Mouse (Mus musculus) limb, embryonic 13.5 days (tissue): ENCODE results near the gene Erbb3. TPM values are rescaled to one million over a fixed set of nuclear protein-coding genes. Genes with fewer than 3 reads are reported as not detected.
"Not testable (repeated sequence)": the region's sequence is repeated elsewhere in the genome, so short reads cannot be mapped to it uniquely, and the experiment has no call there.

ENCODE experiments used
- ATAC-seq: fragments of 200-750 bp; cut with Nextera tagmentation; 2 replicates; pipeline ENCODE4 v1.8.0; 2017; ENCODE audit warnings: low read depth, moderate number of reproducible peaks, moderate TSS enrichment; ENCODE audit not compliant: low FRiP score
- H3K27ac ChIP-seq: fragments of 300-500 bp; sonication (generic); 2 replicates; pipeline ENCODE4 v1.5.1; 2015; ENCODE audit warnings: inconsistent platforms, mild to moderate bottlenecking, moderate library complexity
- H3K27me3 ChIP-seq: fragments of 300-500 bp; sonication (generic); 2 replicates; pipeline ENCODE4 v1.6.1; 2015; ENCODE audit warnings: mild to moderate bottlenecking, inconsistent platforms
- H3K36me3 ChIP-seq: fragments of 300-500 bp; sonication (generic); 2 replicates; pipeline ENCODE4 v1.6.1; 2015; ENCODE audit warnings: inconsistent platforms, mild to moderate bottlenecking, moderate library complexity
- H3K4me1 ChIP-seq: fragments of 300-500 bp; sonication (generic); 2 replicates; pipeline ENCODE4 v1.6.1; 2015; ENCODE audit warnings: inconsistent platforms
- H3K4me2 ChIP-seq: fragments of 300-500 bp; sonication (generic); replicated peaks from 2 replicates; pipeline ENCODE4 v1.6.1; 2015; ENCODE audit warnings: inconsistent platforms, mild to moderate bottlenecking, moderate library complexity
- H3K4me3 ChIP-seq: fragments of 300-500 bp; sonication (generic); 2 replicates; pipeline ENCODE4 v1.5.1; 2015; ENCODE audit warnings: moderate library complexity, mild to moderate bottlenecking, inconsistent platforms
- H3K9ac ChIP-seq: fragments of 300-500 bp; sonication (generic); 2 replicates; pipeline ENCODE4 v1.6.1; 2015; ENCODE audit warnings: mild to moderate bottlenecking, inconsistent platforms
- H3K9me3 ChIP-seq: fragments of 300-500 bp; sonication (generic); 2 replicates; pipeline ENCODE4 v1.6.1; 2016; ENCODE audit warnings: inconsistent platforms
- WGBS: fragments of 180-500 bp; shearing (Covaris S2); methylation state at CpG from one replicate; pipeline ENCODE4 v1.1.7; 2015; 5-methylcytosine and 5-hydroxymethylcytosine counted together
- polyA plus RNA-seq: library from polyadenylated mRNA; unstranded; fragments of >200 nt; fragmentation: Nextera tagmentation; extraction: Ambion mirVana; gene quantifications from 2 replicates; pipeline ENCODE4 v1.2.1, GENCODE M21; 2015

Gene Erbb3
- polyA plus RNA-seq, result 14.5 and 17.5 TPM in 2 replicates

- no peaks in the 10 kb centered on the region for H3K9me3 ChIP-seq
- H3K9ac ChIP-seq, result peak within 1 kb of the TSS; percentile 66
- H3K4me3 ChIP-seq, result peak within 1 kb of the TSS; percentile 65
- peak; percentile 48 for ATAC-seq
- WGBS, result under 1% methylated on average over 40 of the region's 43 CpGs
- peaks cover 62% of the 10 kb centered on the region for H3K27me3 ChIP-seq
- H3K36me3 ChIP-seq, result no peaks in the 10 kb centered on the region
- peaks cover 37% of the 10 kb centered on the region for H3K4me1 ChIP-seq
- H3K27ac ChIP-seq, result peak within 1 kb of the TSS; percentile 65; the same call in 1 of the 2 replicates
- peak within 1 kb of the TSS; percentile 99 for H3K4me2 ChIP-seq
Observed at GRCm38 (mm10) chr10:128589464-128590192, at the start of gene Erbb3. Gene Erbb3, minus strand, starts transcription at chr10:128589652.

GRCm38 (mm10) chr10:128637011-128637410 lies 47.6 kb upstream of the Erbb3 start:
- Histone ChIP-seq H3K4me2 (no peak overlapping the region), H3K27me3 (no peaks in the 10 kb centered on the region), H3K9ac (no peak overlapping the region), H3K4me1 (peaks cover 2% of the 10 kb centered on the region; the same call in 1 of the 2 replicates), H3K9me3 (no peaks in the 10 kb centered on the region), H3K36me3 (peaks cover 78% of the 10 kb centered on the region), H3K4me3 (no peak overlapping the region), H3K27ac (no peak overlapping the region)
- no peak for ATAC-seq
- WGBS, result 32% methylated on average over 11 of the region's 11 CpGs

DNA sequence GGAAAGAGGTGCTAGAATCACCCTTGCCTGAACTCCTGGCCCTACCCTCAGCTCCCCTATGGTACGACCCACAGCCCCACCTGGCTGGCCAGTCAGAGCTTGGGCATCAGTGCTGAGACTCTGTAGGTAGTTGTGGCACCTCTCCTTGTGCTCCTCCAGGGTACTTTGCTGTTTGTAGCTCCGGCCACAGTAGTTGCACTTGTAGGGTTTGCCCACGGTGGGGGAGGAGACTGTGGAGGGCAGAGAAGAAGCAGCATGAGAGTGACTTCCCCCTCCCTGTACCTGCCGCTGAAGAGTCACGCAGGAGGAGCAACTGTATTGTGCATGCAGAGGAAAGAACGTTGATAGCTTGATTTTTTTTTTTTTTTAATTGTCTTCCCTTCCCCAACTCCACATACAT lies 47.1 kb upstream of the Erbb3 start:
- H3K9ac ChIP-seq, result no peak overlapping the region
- no peaks in the 10 kb centered on the region for H3K9me3 ChIP-seq
- no peaks in the 10 kb centered on the region for H3K27me3 ChIP-seq
- no peak overlapping the region for H3K4me2 ChIP-seq
- H3K27ac ChIP-seq, result no peak overlapping the region
- H3K4me3 ChIP-seq, result no peak overlapping the region
- ATAC-seq, result no peak
- WGBS, result 60% methylated on average over 6 of the region's 6 CpGs
- no peaks in the 10 kb centered on the region for H3K4me1 ChIP-seq
- H3K36me3 ChIP-seq, result peaks cover 74% of the 10 kb centered on the region

DNA sequence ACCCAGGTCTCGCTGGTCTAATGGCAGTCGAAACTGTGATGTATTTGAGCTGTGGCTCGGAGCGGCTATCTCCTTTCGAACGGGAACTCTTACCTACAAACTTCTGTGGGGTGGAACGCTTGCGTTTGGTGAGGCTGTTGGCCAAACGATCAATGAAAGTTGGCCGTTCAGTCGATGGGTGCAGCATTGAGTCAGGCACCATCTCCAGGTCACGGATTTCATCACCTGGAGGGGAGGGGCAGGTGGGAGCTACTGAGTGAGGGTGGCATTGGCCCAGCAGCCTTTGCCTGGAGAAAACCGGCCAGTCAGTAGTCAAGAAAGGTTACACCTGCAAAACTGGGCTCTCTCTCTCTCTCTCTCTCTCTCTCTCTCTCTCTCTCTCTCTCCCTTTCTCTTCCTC lies 46.2 kb upstream of the Erbb3 start:
- Histone ChIP-seq H3K36me3 (peaks cover 66% of the 10 kb centered on the region), H3K9ac (no peak overlapping the region), H3K4me1 (no peaks in the 10 kb centered on the region), H3K9me3 (no peaks in the 10 kb centered on the region), H3K4me2 (no peak overlapping the region), H3K27me3 (no peaks in the 10 kb centered on the region), H3K27ac (no peak overlapping the region), H3K4me3 (no peak overlapping the region)
- WGBS, result 92% methylated on average over 13 of the region's 13 CpGs
- ATAC-seq, result no peak

- peak overlapping the region; percentile 3; the same call in 1 of the 2 replicates for H3K9ac ChIP-seq
- 16% methylated on average over 6 of the region's 6 CpGs for WGBS
- no peak overlapping the region for H3K4me3 ChIP-seq
- ATAC-seq, result no peak
- H3K36me3 ChIP-seq, result peaks cover 36% of the 10 kb centered on the region
- no peak overlapping the region for H3K27ac ChIP-seq
- H3K4me2 ChIP-seq, result no peak overlapping the region
- no peaks in the 10 kb centered on the region for H3K4me1 ChIP-seq
- no peaks in the 10 kb centered on the region for H3K27me3 ChIP-seq
- H3K9me3 ChIP-seq, result no peaks in the 10 kb centered on the region
Observed at GRCm38 (mm10) chr10:128631571-128631970, 42.1 kb upstream of the Erbb3 start.

DNA sequence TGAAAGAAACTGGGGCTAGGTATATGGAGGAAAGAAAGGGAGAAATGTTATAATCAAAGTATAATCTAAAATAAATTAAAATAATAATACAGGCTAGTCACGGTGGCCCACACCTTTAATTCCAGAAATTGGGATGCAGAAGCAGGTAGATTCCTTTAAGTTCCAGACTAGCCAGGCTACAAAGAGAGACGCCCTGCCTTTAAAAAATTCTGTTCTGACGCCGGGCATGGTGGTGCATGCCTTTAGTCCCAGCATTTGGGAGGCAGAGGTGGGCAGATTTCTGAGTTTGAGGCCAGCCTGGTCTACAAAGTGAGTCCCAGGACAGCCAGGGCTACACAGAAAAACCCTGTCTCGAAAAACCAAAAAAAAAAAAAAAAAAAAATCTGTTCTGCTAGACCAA lies 40.9 kb upstream of the Erbb3 start:
- 77% methylated on average over 5 of the region's 5 CpGs for WGBS

DNA sequence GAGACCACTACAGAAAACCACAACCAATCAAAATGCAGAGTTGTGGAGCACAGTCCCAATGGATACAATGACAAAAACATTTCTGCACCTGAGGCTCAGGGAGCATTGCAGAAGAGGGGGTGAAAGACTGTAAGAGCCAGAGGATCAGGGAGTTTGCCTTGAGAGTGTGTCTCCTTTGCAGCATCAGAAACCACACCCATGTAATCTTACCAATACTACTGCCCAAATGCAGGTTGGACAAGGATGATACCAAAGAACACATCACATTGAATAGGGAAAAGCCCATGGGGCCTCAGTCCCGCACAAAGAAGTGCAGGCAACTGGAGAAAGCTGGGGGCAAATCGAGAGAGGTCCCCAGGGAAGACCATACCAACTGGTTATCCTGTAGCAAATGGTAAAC lies 40.3 kb upstream of the Erbb3 start:
- Histone ChIP-seq H3K4me2 (no peak overlapping the region), H3K36me3 (peaks cover 28% of the 10 kb centered on the region), H3K4me3 (no peak overlapping the region), H3K27me3 (no peaks in the 10 kb centered on the region), H3K27ac (no peak overlapping the region), H3K9me3 (no peaks in the 10 kb centered on the region), H3K9ac (no peak overlapping the region), H3K4me1 (peaks cover 7% of the 10 kb centered on the region)
- no peak for ATAC-seq
- WGBS, result 81% methylated on average over 2 of the region's 2 CpGs

More for the DNA sequence above, 40.9 kb upstream of the Erbb3 start:
- H3K9ac ChIP-seq, H3K27ac ChIP-seq, H3K4me1 ChIP-seq, H3K4me3 ChIP-seq, H3K4me2 ChIP-seq, H3K27me3 ChIP-seq, H3K9me3 ChIP-seq, ATAC-seq: not testable (repeated sequence)
- H3K36me3 ChIP-seq, result peaks cover 28% of the 10 kb centered on the region

DNA sequence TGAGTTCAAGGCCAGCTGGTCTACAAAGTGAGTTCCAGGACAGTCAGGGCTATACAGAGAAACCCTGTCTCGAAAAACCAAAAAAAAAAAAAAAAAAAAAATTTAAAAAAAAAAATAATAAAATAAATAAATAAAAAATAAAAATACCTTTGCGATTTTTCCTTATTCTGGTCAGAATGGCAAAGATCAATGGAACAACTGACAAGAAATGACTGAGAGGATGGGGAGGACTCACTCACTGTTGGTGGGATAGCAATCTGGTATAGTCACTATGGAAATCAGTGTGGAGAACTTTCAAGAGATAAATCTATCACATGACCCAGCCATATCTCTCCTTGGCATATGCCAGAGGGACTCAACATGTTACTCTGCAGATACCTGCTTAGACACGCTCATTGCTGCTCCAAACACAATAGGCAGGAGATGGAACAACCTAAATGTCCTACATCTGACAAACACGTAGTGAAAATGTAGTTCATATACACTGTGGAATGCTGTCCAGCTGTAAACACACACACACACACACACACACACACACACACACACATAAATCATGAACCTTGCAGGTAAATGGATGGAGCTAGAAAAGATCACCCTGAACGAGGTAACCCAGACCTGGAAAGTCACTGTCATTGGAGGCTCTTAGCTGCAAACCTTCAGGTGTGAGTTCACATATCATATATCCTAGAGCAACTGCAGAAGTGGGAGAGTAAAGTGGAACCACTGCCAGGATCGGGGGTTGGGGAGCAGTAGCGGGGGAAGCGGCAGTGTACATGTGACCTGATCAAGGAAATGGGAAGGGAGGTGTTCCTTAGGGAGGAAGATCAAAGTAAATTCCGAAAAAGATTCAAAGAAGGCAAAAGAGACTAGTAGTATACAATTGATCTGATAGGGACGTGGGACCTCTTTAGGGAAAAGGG lies 38.2 kb upstream of the Erbb3 start:
- Histone ChIP-seq H3K27me3 (no peaks in the 10 kb centered on the region), H3K27ac (no peak overlapping the region), H3K9me3 (no peaks in the 10 kb centered on the region), H3K4me3 (0 out of 2 replicates have a peak overlapping the region, but pooled peaks have one; percentile 85), H3K4me2 (no peak overlapping the region), H3K36me3 (peaks cover 30% of the 10 kb centered on the region), H3K9ac (no peak overlapping the region), H3K4me1 (peaks cover 7% of the 10 kb centered on the region)
- no peak for ATAC-seq
- WGBS, result 84% methylated on average over 10 of the region's 10 CpGs

DNA sequence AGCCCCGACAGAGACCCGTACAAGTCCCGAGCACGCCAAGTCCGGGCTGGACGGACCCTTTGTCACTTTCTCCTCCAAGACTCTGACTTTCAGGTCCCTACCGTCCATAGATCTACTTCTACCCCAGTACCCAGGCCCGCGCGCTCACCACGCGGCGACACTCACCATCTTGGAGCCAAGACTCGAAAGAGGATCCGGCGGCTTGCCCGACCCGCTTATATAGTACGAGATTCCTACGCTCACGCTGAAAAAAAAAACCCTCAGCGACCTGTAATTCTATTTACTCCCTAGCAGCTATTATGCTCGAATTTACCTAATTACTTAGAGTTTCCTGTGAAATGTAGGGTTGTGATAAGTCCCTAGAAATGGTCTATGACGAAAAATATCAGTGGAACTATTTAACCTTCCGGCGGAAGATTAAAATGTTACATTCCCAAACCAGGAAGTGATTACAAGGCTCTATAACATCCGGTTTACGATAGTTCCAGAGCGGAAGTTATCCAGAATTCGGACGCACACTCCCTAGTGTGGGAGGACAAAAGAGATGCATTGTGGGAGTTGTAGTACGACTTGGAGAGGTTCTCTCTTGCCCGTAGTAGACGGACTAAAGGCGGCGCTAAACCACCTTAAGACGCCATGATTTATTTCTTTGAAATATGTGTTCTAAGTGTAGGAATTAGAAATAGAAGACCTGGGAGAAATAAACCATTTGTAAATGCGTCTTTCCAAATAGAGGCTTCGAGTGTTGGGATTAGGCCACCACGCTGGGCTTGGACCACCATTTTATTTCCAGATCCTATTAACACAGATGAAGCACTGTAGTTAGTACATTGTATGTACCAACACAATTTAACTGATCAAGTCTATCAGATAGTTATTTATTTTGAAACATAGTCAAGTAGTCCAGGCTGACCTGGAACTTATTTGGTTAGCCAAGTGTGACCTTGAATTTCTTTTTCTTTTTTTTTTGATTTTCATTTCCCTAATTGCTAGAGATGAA lies 37.2 kb upstream of the Erbb3 start, which contains the start of gene Rps26:
TSS of gene Rps26 (minus strand) at position 437 of the 1,000 bp plus-strand sequence.
- Histone ChIP-seq H3K4me1 (peaks cover 7% of the 10 kb centered on the region), H3K9me3 (no peaks in the 10 kb centered on the region), H3K9ac (peak within 1 kb of the TSS; percentile 96), H3K4me2 (peak within 1 kb of the TSS; percentile 97), H3K27me3 (no peaks in the 10 kb centered on the region), H3K4me3 (peak within 1 kb of the TSS; percentile 85), H3K36me3 (peaks cover 30% of the 10 kb centered on the region), H3K27ac (peak within 1 kb of the TSS; percentile 63)
- ATAC-seq, result peak; percentile 97
- WGBS, result under 1% methylated on average over 40 of the region's 40 CpGs

DNA sequence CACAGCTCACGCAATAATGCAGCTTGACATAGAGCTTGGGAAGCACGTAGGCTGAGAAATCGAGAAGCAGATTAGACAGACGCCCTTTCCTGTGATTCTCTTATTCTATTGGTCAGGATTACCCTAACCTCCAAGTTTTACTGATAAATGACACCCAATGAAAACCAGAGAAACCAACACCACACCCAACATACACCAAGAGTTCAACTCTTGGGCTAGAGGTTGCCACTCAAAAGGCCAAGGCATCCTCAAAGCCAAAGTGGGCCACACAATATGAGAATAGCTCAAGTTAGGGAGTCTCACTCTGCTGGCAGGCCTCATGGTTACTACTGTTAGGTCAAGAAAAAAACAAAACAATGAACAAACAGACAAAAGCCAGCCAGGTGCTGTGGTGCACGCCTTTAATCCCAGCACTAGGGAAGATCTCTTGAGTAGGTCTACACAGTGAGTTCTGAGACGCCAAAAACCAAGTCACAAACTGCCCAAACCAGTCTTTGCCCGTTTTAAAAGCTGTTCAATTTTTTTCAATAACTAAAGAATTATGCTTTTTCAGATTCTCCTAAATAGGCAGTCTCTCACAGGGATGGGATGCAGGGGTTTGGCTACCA lies 35.9 kb upstream of the Erbb3 start:
- no peaks in the 10 kb centered on the region for H3K9me3 ChIP-seq
- H3K4me2 ChIP-seq, result peak overlapping the region; percentile 97
- 43% methylated on average over 7 of the region's 7 CpGs for WGBS
- peak overlapping the region; percentile 63 for H3K27ac ChIP-seq
- H3K9ac ChIP-seq, result peak overlapping the region; percentile 96
- H3K27me3 ChIP-seq, result no peaks in the 10 kb centered on the region
- peaks cover 7% of the 10 kb centered on the region for H3K4me1 ChIP-seq
- no peak for ATAC-seq
- peaks cover 30% of the 10 kb centered on the region for H3K36me3 ChIP-seq
- H3K4me3 ChIP-seq, result peak overlapping the region; percentile 85

GRCm38 (mm10) chr10:128623106-128623613 lies 33.7 kb upstream of the Erbb3 start:
- H3K4me1 ChIP-seq, ATAC-seq, H3K9ac ChIP-seq, H3K27ac ChIP-seq, H3K4me3 ChIP-seq, H3K27me3 ChIP-seq, H3K4me2 ChIP-seq, H3K9me3 ChIP-seq: not testable (repeated sequence)
- H3K36me3 ChIP-seq, result peaks cover 30% of the 10 kb centered on the region
- WGBS, result 85% methylated on average over 4 of the region's 4 CpGs
